Mouse (Mus musculus) adrenal gland, adult 18-20 months (tissue): Measurements from ENCODE around the gene Dguok. TPM values are rescaled to one million over a fixed set of nuclear protein-coding genes. Genes with fewer than 3 reads are reported as not detected.

ENCODE experiments used
- DNase-seq, 2 experiments: peaks; one replicate each; pipeline ENCODE4 v3.0.0; 2021 to 2022; ENCODE audit warnings: low spot score in 2 of 2
- total RNA-seq, 2 experiments: library from RNA; stranded (reverse); gene quantifications; 1 replicate in 1 of 2; 2 replicates in 1 of 2; pipeline ENCODE4 v1.2.3; 2021

Gene Dguok
- total RNA-seq, 2 experiments from 2014 or later = 36.7 to 38.4 TPM

- DNase-seq = no peak
These were observed 69.5 kb downstream of the Dguok start for GRCm38 (mm10) chr6:83437225-83437624.

- DNase-seq = no peak
These were observed 70.2 kb downstream of the Dguok start for GRCm38 (mm10) chr6:83436547-83436946.

DNA sequence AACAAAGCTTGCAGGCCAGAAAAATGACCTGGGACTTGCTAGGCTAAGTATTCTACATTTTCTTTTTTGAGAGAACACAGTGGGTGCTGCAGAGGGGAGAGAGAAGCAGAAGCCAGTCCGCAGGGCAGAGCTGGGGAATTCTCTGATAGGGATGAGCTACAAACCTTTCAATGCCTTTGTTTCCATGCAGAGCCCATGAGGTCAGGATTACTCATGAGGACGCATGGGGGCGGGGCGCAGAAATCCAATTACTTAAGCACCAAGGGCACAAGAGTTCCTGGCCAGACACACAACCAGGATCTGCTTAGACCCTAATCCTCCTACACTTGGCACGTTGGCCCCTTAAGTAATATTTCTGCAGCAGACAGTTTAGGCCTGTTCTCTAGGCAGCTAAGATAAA lies 71.6 kb downstream of the Dguok start:
- peak; percentile 65 to 66 for DNase-seq

DNA sequence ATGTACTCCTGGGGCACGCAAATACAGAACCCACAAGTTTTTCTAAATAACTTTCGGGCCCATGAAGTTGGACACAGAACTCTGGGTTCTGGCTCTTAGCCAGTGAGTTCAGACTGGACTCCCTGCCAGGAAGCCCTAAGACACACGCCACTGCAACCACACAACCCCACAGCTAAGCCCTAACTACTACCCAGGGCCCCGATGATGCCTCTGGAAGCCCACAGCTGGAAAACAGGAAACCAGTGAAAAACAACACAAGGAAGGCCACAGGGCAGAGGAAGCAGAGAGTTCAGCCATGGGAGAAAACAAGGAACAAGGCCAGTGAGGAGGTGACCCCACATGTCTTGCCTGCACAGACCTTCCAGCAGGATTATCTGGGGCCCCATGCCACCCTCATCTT lies 73.2 kb downstream of the Dguok start:
- no peak for DNase-seq

GRCm38 (mm10) chr6:83432966-83433365 lies 73.8 kb downstream of the Dguok start:
- no peak for DNase-seq

Other genes starting within 250 kb of the Dguok start
- 10 to 100 TPM; 12.3 to 24.1 TPM for gene Mthfd2, start 181.1 kb downstream of the Dguok start, total RNA-seq
- 10 to 100 TPM; 67.7 to 79.2 TPM for gene Mob1a, start 181.0 kb downstream of the Dguok start, total RNA-seq
- gene Bola3, start 157.8 kb downstream of the Dguok start, total RNA-seq = 100 to 1,000 TPM; 257 to 284 TPM
- 10 to 100 TPM; 24.2 to 25.7 TPM for gene Tet3, start 47.9 kb downstream of the Dguok start, total RNA-seq
- gene Actg2, start 29.3 kb upstream of the Dguok start, total RNA-seq = under 1 TPM; 0.38 to 0.53 TPM
- gene Stambp, start 65.8 kb upstream of the Dguok start, total RNA-seq = 10 to 100 TPM; 20.6 to 21.8 TPM
- not detected for gene Clec4f, start 149.2 kb upstream of the Dguok start, total RNA-seq
- gene Cd207, start 170.9 kb upstream of the Dguok start, total RNA-seq = under 1 TPM; 0.27 to 0.32 TPM
- gene Vax2, start 204.3 kb upstream of the Dguok start, total RNA-seq = not detected
- not detected for gene Atp6v1b1, start 236.0 kb upstream of the Dguok start, total RNA-seq